Mouse (Mus musculus) cerebellum, adult 9-11 months (tissue): ENCODE results near the gene Nap1l1.
A peak's percentile ranks its signal among the peaks of the same experiment; 100 is the strongest.

Source experiments
- DNase-seq: peaks from one replicate; pipeline ENCODE4 v3.0.0; 2022

The Nap1l1 gene

DNA sequence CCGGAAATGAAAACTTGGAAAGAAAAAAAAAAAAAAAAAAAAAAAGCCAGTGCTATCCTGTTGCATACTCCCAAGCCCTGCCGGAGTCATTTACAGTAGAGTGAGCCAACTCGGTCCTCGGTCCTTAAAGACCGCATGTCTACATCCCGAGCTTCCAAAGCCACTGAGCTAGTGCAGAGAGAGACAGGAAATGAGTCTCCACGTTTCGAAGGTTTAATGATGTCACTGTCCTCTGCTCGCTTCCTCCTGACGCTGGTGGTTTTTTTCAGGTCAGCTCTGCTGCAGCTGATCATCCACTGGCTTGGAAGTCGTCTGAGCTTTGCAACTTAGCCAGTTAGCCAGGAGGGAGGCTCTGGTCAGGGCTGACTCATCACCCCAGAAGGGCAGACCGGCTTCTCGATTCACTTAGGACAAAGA lies 43.2 kb downstream of the Nap1l1 start:
- no peak for DNase-seq

DNA sequence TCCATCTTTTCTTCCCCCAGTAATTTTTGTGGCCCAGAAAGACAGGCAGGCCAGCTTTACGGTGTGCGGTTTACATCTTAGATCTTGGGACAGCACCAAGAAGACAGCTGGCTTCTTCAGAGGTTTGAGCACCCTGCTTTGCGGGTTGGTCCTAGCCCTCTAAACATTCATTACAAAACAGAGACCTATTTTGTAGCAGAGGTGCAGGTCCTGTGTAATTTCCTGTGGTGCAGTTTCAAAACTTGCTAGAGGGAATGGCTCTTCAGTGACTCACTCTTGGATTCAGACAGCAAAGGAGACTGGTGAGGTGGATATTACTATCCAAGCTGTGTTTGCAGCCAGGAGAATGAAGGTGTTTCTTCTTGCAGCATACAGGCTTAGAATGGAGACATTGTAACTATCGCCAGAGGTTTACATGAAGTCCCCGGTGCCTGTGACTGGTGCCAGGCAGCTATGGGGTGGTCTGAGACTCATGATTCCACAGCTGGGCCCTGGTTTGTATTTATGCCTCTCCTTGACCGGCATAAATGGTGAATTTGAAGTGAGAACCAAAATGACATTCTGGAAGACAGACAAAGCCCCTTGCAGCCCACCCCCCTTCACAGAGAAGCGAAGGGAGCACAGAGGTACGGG lies 43.9 kb downstream of the Nap1l1 start:
- DNase-seq = no peak

DNA sequence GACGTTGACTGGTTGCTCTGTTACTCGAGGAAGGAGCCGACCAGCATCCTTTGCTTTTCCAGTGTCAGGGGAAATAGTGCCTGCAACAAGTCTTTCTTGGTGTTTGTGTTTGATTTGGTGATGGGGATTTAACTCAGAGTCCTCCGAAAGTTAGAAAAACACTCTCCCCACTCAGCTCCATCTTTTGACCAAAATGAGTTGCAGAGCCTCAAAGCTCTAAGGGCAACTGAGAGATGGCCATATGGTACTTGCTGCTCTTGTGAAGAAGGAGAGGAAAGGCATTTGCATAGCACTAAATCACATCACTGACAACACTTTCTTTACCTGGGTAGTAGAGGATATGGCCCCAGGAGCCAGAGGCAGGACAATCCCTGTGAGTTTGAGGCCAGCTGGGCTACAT lies 45.3 kb downstream of the Nap1l1 start:
- DNase-seq = no peak

DNA sequence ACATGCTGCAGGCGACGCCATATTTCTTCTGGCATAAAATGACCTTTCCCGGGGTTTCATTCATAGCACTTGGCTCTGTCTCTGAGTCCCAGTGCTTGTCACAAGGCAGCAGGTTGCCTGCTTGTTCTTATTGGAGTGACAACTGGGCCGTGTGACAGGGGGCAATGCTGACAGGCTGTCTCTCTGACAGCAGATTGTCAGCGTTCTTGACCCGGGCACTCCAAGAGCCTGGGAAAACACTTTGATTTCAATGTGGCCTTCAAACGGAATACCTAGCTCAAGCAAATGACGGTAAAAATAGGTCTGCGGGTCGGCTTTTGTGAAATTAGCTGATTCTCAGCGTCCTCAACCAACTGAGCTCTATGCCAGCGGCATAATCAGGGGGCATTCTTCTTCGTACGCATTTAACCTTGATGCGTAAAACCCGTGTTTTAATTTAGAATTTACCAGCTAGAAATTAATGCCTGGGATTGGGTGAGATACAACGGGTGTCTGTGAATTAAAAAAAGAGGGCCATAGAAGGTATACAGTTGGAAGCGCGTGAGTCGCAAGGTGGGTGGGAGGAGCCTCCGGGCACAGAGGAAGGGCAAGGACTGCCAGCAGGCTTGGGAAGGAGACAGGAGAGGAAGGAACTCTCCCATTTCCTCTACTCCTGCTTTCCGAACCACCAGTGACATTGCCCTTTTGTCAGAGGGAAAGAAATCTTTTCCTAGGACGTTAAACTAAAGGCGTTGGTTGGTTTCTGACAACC lies 46.8 kb downstream of the Nap1l1 start:
- DNase-seq = peak; percentile 74

DNA sequence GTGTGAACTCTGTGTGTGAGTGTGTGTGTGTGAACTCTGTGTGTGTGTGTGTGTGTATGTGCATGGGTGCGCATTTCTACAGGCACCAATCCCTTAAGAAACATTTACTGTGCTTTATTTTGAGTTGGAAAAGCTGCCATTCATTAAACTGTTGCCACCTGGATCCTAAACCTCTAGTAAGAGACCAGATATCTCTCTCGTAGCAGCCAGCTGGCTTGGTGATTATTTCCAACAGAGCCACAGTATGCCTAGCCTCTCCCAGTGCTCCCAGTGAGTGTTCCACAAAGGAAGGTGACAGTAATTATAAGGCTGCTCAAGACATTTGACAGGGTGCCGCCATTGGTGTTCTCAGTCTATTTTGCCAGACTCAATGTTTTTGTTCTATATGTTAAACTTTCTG lies 47.6 kb downstream of the Nap1l1 start:
- DNase-seq = peak; percentile 59

DNA sequence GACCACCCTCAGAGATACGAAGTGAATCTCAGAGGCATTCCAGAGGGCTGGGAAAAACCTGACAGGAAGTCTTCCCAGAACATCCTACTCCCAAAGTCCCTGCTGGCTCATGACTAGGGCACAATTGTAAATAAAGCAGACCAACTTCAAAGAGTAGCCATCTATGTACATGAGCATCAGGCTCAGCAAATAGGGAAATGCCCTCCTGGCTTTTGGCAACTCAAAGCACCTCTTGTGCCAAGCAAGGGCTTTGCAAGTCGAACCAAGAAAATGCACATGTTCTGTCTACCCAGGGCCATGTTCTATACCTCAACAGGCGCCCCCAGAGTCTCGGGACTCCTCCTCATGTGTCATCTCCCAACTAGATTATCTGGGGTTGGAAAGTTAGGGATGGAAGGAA lies 48.6 kb downstream of the Nap1l1 start:
- no peak for DNase-seq

DNA sequence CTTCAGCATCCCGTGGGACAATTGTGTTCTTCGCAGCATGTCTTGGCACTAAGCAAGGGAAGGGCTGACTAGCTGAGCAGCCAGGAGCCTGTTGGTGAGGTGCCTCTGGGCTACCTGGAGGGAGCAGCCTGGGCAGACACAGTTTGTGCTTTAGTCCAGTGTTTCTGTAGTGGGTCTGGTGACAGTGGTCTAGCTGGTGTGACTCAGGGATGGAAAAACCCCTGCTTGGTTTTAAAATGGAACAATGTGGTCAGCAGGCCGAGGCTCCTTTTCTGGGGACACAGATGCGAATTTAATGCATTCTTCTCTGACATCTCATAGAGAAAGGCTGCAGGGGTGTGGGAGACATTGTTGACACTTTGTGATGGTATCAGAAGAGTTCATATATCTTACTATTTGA lies 49.2 kb downstream of the Nap1l1 start:
- DNase-seq = no peak

DNA sequence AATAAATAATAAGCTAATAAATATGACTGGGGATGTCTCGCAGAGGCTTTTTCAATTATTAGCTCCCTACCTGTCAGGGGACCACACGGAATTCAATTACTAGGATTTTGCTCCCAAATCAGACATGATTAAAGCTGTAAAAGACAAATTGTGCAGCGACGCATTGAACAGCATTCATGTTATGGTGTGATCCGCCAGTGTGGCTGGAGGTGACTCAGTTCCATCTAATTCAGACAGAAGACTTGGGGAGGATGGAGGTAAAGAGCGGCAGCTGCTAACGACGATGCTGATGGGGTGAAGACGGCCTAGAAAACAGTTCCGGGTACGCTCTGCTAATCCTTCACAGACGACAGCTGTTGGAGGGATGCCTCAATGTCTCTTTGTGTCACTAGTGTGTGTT lies 50.9 kb downstream of the Nap1l1 start:
- no peak for DNase-seq

DNA sequence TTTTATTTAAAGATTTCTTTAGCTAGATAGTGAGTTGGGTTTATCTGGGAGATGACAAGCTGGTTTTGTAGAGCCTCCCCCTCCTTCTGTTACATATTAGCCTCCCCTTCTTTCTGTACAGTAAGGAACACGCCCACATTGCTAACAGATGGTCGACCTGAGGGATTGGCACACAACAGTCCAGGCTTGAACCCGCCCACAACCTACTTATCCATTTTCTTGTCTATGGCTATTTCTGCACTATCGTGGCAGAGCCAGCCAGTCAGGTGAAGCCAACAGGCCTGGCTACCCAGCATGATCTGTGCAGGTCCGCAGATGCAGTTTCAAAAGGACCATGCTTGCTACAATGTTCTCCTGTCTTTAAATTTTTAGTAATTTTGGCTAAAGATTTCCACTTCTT lies 54.0 kb downstream of the Nap1l1 start:
- peak; percentile 82 for DNase-seq

DNA sequence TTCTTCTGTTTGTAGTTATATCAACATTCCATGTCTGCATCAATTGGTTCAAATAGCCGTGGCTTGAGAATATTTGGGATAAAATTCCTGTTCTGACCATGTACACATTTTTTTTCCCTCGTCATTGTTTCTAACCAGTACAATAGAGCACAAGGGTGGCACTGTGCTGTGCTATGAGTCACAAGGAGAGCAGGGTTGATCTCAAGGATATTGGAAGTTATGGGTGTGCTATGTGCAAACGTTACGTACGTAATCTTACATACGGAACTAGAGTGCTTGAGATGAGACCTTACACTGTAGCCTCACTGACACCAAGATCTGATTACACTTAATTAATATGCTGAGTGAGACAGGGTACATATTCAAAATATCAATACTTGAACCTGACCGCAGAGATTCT lies 54.6 kb downstream of the Nap1l1 start:
- DNase-seq = no peak

DNA sequence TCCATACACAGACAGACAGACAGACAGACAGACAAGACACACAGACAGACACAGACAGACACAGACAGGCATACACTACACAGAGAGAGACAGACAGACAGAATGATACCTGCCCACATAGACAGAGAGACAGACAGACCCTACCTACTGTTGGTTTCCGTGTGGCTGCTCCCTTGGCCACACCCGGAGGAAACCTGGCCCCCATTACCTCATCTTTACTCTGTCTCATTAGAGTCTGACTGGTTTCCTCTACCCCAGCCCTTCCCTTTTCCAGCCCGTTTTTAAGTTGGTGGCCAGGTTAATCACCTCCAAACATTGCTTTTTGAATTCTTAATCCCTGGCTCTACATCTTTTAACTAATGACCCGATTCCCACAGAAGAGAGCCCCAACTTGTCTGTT lies 55.3 kb downstream of the Nap1l1 start:
- no peak for DNase-seq

DNA sequence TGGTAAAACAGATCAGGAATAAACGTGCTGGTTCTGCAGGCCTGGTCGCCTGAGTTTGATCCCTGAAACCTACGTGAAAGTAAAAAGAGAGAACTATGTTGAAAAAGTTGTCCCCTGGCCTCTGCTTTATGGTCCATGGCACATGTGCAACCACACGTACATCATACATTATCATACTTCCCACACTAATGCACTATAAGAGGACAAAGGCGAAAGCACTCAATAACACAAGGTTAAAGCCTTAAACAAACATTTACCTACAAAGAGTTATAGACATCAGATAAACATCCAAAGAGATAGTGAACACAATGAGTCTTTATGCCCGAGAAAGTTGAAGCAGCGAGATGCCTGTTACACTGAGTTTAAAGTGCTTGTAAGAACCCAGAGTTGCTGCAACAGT lies 57.4 kb downstream of the Nap1l1 start:
- no peak for DNase-seq

DNA sequence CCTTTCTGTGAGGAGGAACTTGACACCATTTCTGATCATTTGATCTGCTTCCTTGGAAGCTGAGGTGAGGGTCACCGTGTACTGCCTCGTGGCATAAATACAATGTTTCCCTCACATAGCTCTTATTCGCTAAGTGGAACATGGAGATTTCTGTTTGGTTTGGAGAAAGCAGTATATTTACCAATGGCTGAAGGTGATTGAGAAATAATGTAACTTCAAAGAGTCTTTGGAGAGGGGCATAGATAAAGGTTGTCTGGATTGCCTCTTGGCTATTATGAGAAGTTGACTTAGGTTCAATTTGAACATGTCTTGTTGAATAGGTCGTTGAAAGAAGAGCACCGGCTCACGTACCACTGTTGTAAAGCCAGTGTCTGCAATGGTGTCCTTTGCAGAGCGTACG lies 61.7 kb downstream of the Nap1l1 start:
- no peak for DNase-seq

DNA sequence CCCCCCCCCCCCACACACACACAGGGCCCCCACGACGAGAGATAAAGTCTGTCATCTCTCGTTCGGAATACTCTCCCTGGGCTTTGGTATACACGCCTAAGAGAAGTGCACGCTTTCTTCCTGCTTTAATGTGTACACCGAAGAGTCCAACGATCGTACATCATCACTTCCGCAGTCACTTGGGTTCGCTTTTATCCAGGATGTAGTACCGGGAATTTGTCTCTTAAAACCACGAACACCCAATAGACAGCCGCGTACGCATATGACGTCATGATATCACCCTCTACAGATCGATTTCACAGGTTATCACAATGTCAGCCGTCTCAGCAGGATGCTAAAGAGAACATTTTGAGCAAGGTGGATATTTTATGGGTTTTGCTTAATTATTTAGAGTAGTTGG lies 64.4 kb downstream of the Nap1l1 start:
- DNase-seq = no peak

DNA sequence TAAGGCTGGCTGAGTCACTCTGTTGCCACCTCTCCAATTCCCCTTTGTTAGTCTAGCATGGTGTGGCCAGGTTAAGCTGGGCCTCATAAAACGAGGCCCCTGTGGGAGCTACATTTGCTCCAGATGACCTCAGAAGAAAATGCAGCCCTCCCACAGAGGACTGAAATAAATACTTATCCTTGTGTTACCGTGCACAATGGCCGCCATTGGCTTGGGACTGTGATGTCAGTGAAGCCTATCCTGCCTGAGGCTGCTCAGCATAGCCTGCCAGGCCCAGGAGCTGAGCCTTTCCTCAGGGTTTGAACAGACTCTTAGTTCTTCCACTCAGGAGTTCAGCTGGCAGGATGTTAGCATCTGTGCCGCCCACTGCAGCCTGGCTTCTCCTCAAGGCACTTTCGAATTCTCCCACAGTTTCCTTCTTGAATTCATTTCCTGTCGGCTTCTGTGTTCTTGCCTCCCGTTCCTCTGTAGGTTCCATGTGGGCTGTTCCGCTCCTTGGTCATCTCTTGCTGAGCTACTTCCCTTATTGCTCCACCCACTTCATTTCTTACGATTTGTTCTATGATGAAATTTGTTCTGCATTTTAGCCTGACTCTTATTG lies 66.8 kb downstream of the Nap1l1 start:
- no peak for DNase-seq

DNA sequence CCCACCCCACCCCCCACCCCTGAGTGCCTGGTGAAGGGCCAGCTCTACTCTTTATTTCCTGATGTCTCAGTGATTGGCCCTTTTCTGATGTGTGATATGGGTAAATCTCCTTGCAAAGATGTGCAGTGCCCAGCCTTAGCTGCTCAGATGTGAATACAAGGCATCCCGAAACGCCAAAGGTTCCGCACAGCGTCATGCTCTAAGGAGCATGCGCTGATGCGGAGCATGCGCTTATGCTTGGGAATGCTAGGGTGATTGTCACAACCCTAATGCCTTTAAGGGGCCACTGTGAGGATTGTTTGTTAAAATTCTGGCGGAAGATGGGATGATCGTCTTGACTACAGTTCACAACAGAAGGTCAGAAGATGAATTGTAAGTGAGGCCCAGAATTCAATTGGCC lies 67.7 kb downstream of the Nap1l1 start:
- no peak for DNase-seq

DNA sequence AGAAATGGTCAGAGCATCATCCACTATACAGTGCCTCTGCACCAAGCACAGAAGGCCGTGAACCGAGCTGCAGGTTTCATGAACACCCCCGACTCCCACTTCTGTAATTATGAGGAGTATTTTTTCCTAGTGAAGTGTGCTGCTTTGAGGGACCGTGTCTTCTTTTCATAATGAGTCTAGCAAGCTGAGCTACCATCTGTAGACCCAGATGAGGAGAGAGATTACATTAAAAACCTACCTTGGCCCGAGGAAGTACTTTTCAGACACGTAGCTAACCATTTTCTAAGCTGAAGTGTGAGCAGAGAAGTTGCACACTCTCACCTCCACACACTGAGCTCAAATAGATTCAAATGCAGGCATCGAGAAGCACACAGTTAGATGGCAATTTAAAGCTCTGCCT lies 70.1 kb downstream of the Nap1l1 start:
- no peak for DNase-seq

DNA sequence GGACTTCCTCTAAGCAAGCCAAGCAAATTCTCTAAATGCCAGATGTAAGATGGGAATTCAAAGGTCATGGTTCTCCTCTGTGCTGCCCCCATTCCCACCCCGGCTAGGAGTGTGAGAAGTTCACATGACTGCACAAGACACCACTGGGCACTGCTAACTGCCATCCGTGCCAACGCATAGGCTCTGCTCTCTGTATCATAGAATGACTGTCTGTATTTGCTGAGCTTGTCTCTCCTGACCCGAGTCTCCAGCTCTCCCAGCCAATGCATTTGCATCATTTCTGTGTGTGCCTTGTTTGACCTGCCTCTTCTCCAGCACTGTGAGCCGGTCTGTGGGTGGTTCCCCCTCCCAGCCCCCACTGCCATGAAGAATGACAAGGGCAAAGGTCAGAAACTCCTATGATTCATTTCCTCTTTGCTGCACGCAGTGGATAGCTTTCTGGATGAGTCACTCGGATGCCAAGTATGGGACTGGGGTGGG lies 70.8 kb downstream of the Nap1l1 start:
- no peak for DNase-seq

DNA sequence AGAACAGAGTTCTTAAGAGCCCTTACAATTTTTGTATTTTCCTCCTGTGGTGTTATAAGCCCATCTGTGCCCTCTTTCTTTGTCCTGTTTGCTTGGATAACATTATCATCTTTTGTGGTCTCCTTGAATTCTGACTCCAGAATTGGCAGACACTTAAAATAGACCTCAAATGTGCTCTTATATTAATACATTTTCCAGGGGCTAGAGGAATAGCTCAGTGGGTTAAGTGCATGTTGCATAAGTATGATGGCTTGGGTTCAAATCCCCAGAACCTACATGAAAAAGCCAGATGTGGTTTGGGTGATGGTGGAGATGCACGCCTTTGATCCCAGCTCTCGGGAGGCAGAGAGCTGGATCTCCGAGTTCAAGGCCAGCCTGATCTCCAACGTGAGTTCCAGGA lies 71.3 kb downstream of the Nap1l1 start:
- no peak for DNase-seq

DNA sequence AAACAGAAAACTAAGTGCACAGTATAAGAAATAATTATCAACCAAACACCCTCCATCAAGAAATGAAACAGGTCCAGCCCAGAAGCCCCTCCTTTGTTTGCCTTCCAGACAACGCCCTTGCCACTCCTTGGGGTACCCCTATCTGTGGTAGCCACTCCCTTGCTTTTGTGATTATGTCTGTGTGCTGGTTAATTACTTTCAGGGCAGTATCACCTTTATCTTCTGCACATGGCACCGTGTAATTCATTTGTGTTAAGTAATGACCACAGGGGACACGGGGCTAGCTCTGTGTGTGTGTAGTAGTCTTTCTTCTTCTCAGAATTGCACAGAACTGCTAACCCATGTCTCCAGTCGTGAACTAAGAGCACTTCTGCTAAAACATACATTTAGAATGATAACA lies 72.6 kb downstream of the Nap1l1 start:
- DNase-seq = no peak
